Mouse (Mus musculus): ENCODE measurements around the gene Macf1. TPM values are rescaled to one million over a fixed set of nuclear protein-coding genes. Genes with fewer than 3 reads are reported as not detected.

The Macf1 gene
- polyA plus RNA-seq, 1 experiment from 2014 or later, result 37.1 TPM

DNA sequence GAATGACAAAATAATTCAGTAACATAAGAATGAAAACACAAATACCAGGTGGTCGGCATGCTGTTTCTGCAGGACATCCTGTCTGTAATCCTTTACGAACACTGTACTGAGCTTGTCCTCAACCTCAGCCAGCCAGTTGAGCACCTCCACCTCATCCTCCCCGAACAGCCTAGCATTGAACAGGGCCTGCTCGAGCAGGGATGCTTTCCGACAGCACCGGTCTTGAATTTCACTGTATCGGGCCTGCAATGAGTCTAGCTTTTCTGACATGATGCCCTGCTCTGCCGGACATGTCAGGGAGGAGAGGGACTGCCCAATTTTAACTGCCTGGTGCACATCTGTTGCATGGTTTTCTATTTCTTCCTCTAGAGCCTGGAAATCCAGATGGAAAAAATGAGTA lies 287.1 kb downstream of the Macf1 start:
- H3K27me3 ChIP-seq (ENCODE audit: insufficient read depth, low read length), result no peaks in the 10 kb centered on the region

DNA sequence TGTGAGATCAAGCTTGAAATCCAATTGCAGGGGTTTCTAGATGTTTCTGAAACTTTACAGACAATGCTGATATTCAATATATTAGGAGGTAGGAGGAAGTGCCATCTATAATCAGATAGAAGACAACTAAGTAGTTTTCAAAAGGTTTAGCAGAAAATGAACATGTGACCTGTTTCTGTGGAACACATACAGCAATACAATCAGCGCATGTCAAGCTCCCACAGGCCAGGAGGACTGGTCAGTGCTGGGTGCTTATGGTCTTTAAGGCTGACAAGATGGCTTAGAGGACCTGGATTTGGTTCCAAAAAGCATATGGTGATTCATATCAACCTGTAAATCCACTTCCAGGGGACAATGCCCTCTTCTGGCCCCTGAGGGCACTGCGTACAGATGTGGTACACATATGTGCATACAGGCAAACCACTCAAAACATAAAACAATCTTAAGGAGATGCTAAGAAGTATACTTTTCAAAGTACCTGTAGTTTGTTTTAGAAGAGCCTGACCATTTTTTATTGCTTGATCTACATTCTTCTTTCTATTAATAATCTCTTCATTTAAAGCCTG lies 288.6 kb downstream of the Macf1 start:
- H3K36me3 ChIP-seq (ENCODE audit: insufficient read depth, low read length), result peaks cover 62% of the 10 kb centered on the region
- no peaks in the 10 kb centered on the region for H3K9me3 ChIP-seq (ENCODE audit: low read length)
- WGBS, result 98% methylated on average over 2 of the region's 2 CpGs
- no peaks in the 10 kb centered on the region for H3K27me3 ChIP-seq (ENCODE audit: insufficient read depth, low read length)
- H3K4me2 ChIP-seq (replicated peaks; ENCODE audit: low read depth, low read length), result no peak overlapping the region
- H3K9ac ChIP-seq (replicated peaks; ENCODE audit: low read length), result no peak overlapping the region
- no peak overlapping the region for H3K4me3 ChIP-seq (ENCODE audit: low read length)
- no peak overlapping the region for H3K27ac ChIP-seq (ENCODE audit: low read length)
- no peak for ATAC-seq (ENCODE audit: low FRiP score, low TSS enrichment)
- H3K4me1 ChIP-seq (ENCODE audit: insufficient read depth, low read length), result 0 out of 2 replicates have a peak, but pooled peaks cover 2% of the 10 kb centered on the region

More for the DNA sequence above, 287.1 kb downstream of the Macf1 start:
- 64% methylated on average over 8 of the region's 8 CpGs for WGBS
- Histone ChIP-seq H3K9me3 (ENCODE audit: low read length) (no peaks in the 10 kb centered on the region), H3K9ac (replicated peaks; ENCODE audit: low read length) (no peak overlapping the region), H3K4me3 (ENCODE audit: low read length) (no peak overlapping the region), H3K27ac (ENCODE audit: low read length) (no peak overlapping the region), H3K36me3 (ENCODE audit: insufficient read depth, low read length) (peaks cover 60% of the 10 kb centered on the region), H3K4me1 (ENCODE audit: insufficient read depth, low read length) (0 out of 2 replicates have a peak, but pooled peaks cover 2% of the 10 kb centered on the region), H3K4me2 (replicated peaks; ENCODE audit: low read depth, low read length) (no peak overlapping the region)
- ATAC-seq (ENCODE audit: low FRiP score, low TSS enrichment), result no peak

GRCm38 (mm10) chr4:123394878-123395277 lies 289.3 kb downstream of the Macf1 start:
- Histone ChIP-seq H3K27ac (ENCODE audit: low read length) (no peak overlapping the region), H3K36me3 (ENCODE audit: insufficient read depth, low read length) (peaks cover 66% of the 10 kb centered on the region), H3K27me3 (ENCODE audit: insufficient read depth, low read length) (no peaks in the 10 kb centered on the region), H3K9me3 (ENCODE audit: low read length) (no peaks in the 10 kb centered on the region), H3K4me3 (ENCODE audit: low read length) (no peak overlapping the region), H3K4me1 (ENCODE audit: insufficient read depth, low read length) (0 out of 2 replicates have a peak, but pooled peaks cover 2% of the 10 kb centered on the region), H3K4me2 (replicated peaks; ENCODE audit: low read depth, low read length) (no peak overlapping the region), H3K9ac (replicated peaks; ENCODE audit: low read length) (no peak overlapping the region)
- no peak for ATAC-seq (ENCODE audit: low FRiP score, low TSS enrichment)
- 94% methylated on average over 5 of the region's 5 CpGs for WGBS

- 90% methylated on average over 1 of the region's 1 CpGs for WGBS
- H3K4me1 ChIP-seq (ENCODE audit: insufficient read depth, low read length), result 0 out of 2 replicates have a peak, but pooled peaks cover 2% of the 10 kb centered on the region
- H3K9ac ChIP-seq (replicated peaks; ENCODE audit: low read length), result no peak overlapping the region
- ATAC-seq (ENCODE audit: low FRiP score, low TSS enrichment), result no peak
- H3K9me3 ChIP-seq (ENCODE audit: low read length), result no peaks in the 10 kb centered on the region
- H3K36me3 ChIP-seq (ENCODE audit: insufficient read depth, low read length), result peaks cover 66% of the 10 kb centered on the region
- no peak overlapping the region for H3K4me3 ChIP-seq (ENCODE audit: low read length)
- H3K4me2 ChIP-seq (replicated peaks; ENCODE audit: low read depth, low read length), result no peak overlapping the region
- no peak overlapping the region for H3K27ac ChIP-seq (ENCODE audit: low read length)
- no peaks in the 10 kb centered on the region for H3K27me3 ChIP-seq (ENCODE audit: insufficient read depth, low read length)
Observed at GRCm38 (mm10) chr4:123394269-123394668, 289.9 kb downstream of the Macf1 start.

GRCm38 (mm10) chr4:123393004-123393403 lies 291.2 kb downstream of the Macf1 start:
- ATAC-seq (ENCODE audit: low FRiP score, low TSS enrichment), result no peak
- no peak overlapping the region for H3K4me3 ChIP-seq (ENCODE audit: low read length)
- H3K9me3 ChIP-seq (ENCODE audit: low read length), result no peaks in the 10 kb centered on the region
- no peak overlapping the region for H3K4me2 ChIP-seq (replicated peaks; ENCODE audit: low read depth, low read length)
- H3K27ac ChIP-seq (ENCODE audit: low read length), result no peak overlapping the region
- H3K9ac ChIP-seq (replicated peaks; ENCODE audit: low read length), result no peak overlapping the region
- WGBS, result 96% methylated on average over 3 of the region's 3 CpGs
- H3K4me1 ChIP-seq (ENCODE audit: insufficient read depth, low read length), result 0 out of 2 replicates have a peak, but pooled peaks cover 2% of the 10 kb centered on the region
- H3K27me3 ChIP-seq (ENCODE audit: insufficient read depth, low read length), result no peaks in the 10 kb centered on the region
- peaks cover 71% of the 10 kb centered on the region for H3K36me3 ChIP-seq (ENCODE audit: insufficient read depth, low read length)

DNA sequence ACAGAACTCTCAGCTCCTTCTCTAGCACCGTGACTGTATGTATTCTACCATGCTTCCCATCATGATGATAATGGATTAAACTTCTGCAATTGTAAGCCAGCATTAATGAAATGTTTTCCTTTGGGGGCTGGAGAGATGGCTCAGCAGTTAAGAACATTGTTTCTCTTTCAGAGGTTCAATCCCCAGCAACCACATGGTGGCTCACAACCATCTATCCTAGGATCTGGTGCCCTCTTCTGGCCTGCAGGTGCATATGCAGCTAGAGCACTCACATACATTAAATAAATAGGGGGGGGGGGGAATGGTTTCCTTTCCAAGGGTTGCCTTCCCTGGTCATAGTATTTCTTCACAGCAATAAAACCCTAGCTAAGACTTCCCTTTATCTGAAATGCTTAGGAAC lies 292.0 kb downstream of the Macf1 start:
- peaks cover 74% of the 10 kb centered on the region for H3K36me3 ChIP-seq (ENCODE audit: insufficient read depth, low read length)
- WGBS, result 95% methylated on average over 1 of the region's 1 CpGs

GRCm38 (mm10) chr4:123385028-123385427 lies 299.1 kb downstream of the Macf1 start:
- Histone ChIP-seq H3K4me3 (ENCODE audit: low read length) (no peak overlapping the region), H3K4me1 (ENCODE audit: insufficient read depth, low read length) (no peaks in the 10 kb centered on the region), H3K9me3 (ENCODE audit: low read length) (no peaks in the 10 kb centered on the region), H3K27me3 (ENCODE audit: insufficient read depth, low read length) (no peaks in the 10 kb centered on the region), H3K9ac (replicated peaks; ENCODE audit: low read length) (no peak overlapping the region), H3K36me3 (ENCODE audit: insufficient read depth, low read length) (peaks cover 77% of the 10 kb centered on the region), H3K4me2 (replicated peaks; ENCODE audit: low read depth, low read length) (no peak overlapping the region), H3K27ac (ENCODE audit: low read length) (no peak overlapping the region)
- ATAC-seq (ENCODE audit: low FRiP score, low TSS enrichment), result no peak
- WGBS, result 78% methylated on average over 1 of the region's 1 CpGs

More for the DNA sequence above, 292.0 kb downstream of the Macf1 start:
- 0 out of 2 replicates have a peak, but pooled peaks cover 2% of the 10 kb centered on the region for H3K4me1 ChIP-seq (ENCODE audit: insufficient read depth, low read length)
- H3K4me3 ChIP-seq (ENCODE audit: low read length), result no peak overlapping the region
- H3K27ac ChIP-seq (ENCODE audit: low read length), result no peak overlapping the region
- H3K4me2 ChIP-seq (replicated peaks; ENCODE audit: low read depth, low read length), result no peak overlapping the region
- H3K27me3 ChIP-seq (ENCODE audit: insufficient read depth, low read length), result no peaks in the 10 kb centered on the region
- no peak for ATAC-seq (ENCODE audit: low FRiP score, low TSS enrichment)
- H3K9me3 ChIP-seq (ENCODE audit: low read length), result no peaks in the 10 kb centered on the region
- H3K9ac ChIP-seq (replicated peaks; ENCODE audit: low read length), result no peak overlapping the region

DNA sequence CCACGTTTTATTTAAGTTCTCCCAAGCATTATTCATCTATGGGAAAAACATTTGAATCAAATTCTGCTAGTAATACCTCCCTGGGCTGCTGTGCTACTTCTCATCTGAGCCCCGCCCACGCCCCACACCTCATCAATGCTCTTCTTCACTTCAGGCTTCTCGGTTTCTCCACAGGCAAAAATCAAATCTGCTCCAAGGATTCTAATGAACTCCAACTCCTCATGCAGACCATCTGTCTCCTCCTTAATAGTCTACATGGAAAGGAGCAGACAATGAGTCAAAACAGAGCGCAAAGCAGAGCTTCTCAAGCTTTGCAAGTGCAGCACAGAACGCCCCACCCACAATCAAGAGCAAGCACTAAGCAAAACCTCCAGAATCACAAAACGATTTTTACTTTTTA lies 301.0 kb downstream of the Macf1 start:
- Histone ChIP-seq H3K9ac (replicated peaks; ENCODE audit: low read length) (no peak overlapping the region), H3K27ac (ENCODE audit: low read length) (no peak overlapping the region), H3K4me3 (ENCODE audit: low read length) (no peak overlapping the region), H3K4me2 (replicated peaks; ENCODE audit: low read depth, low read length) (no peak overlapping the region), H3K9me3 (ENCODE audit: low read length) (no peaks in the 10 kb centered on the region), H3K27me3 (ENCODE audit: insufficient read depth, low read length) (no peaks in the 10 kb centered on the region), H3K36me3 (ENCODE audit: insufficient read depth, low read length) (peaks cover 70% of the 10 kb centered on the region), H3K4me1 (ENCODE audit: insufficient read depth, low read length) (no peaks in the 10 kb centered on the region)
- 94% methylated on average over 7 of the region's 7 CpGs for WGBS
- no peak for ATAC-seq (ENCODE audit: low FRiP score, low TSS enrichment)

GRCm38 (mm10) chr4:123382051-123382450 lies 302.1 kb downstream of the Macf1 start:
- Histone ChIP-seq H3K4me3 (ENCODE audit: low read length) (no peak overlapping the region), H3K4me1 (ENCODE audit: insufficient read depth, low read length) (no peaks in the 10 kb centered on the region), H3K4me2 (replicated peaks; ENCODE audit: low read depth, low read length) (no peak overlapping the region), H3K36me3 (ENCODE audit: insufficient read depth, low read length) (peaks cover 75% of the 10 kb centered on the region), H3K27ac (ENCODE audit: low read length) (no peak overlapping the region), H3K9me3 (ENCODE audit: low read length) (no peaks in the 10 kb centered on the region), H3K9ac (replicated peaks; ENCODE audit: low read length) (no peak overlapping the region), H3K27me3 (ENCODE audit: insufficient read depth, low read length) (no peaks in the 10 kb centered on the region)
- 93% methylated on average over 4 of the region's 4 CpGs for WGBS
- ATAC-seq (ENCODE audit: low FRiP score, low TSS enrichment), result no peak

DNA sequence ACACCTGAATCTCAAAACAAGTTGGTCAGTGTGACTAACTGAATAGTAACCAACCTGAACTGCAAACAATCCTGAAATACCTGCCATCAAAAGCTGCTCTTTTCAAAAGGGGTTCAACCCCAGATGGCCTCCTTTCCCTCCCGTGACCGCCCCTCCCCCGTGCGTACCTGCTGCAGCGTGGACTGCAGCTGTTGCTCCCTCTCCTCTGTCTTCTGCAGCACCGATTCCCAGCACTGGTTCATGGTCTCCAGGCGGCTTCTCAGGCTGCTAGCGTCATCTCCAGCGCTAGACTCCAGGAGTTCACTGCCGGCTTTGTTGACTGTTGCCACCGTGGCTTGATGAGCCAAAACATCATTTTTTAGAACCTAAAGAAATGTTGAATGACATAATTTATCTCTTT lies 302.6 kb downstream of the Macf1 start:
- WGBS, result 89% methylated on average over 11 of the region's 11 CpGs
- Histone ChIP-seq H3K4me3 (ENCODE audit: low read length) (no peak overlapping the region), H3K9ac (replicated peaks; ENCODE audit: low read length) (no peak overlapping the region), H3K27me3 (ENCODE audit: insufficient read depth, low read length) (no peaks in the 10 kb centered on the region), H3K27ac (ENCODE audit: low read length) (no peak overlapping the region), H3K9me3 (ENCODE audit: low read length) (no peaks in the 10 kb centered on the region), H3K4me2 (replicated peaks; ENCODE audit: low read depth, low read length) (no peak overlapping the region), H3K4me1 (ENCODE audit: insufficient read depth, low read length) (no peaks in the 10 kb centered on the region), H3K36me3 (ENCODE audit: insufficient read depth, low read length) (peaks cover 75% of the 10 kb centered on the region)
- ATAC-seq (ENCODE audit: low FRiP score, low TSS enrichment), result no peak

Data from kidney, embryonic 16.5 days (tissue).